Mouse (Mus musculus) lung, postnatal 0 days (tissue): ENCODE measurements around the gene Rab31.
A peak's percentile ranks its signal among the peaks of the same experiment; 100 is the strongest.

Experiments used
- CTCF ChIP-seq: IDR thresholded peaks from 2 replicates; pipeline ENCODE4 v1.5.1; 2016; ENCODE audit warnings: antibody characterized with exemption, mild to moderate bottlenecking
- EP300 ChIP-seq: IDR thresholded peaks from 2 replicates; pipeline ENCODE4 v1.6.1; 2016; ENCODE audit warnings: antibody characterized with exemption, mild to moderate bottlenecking, control low read depth

DNA sequence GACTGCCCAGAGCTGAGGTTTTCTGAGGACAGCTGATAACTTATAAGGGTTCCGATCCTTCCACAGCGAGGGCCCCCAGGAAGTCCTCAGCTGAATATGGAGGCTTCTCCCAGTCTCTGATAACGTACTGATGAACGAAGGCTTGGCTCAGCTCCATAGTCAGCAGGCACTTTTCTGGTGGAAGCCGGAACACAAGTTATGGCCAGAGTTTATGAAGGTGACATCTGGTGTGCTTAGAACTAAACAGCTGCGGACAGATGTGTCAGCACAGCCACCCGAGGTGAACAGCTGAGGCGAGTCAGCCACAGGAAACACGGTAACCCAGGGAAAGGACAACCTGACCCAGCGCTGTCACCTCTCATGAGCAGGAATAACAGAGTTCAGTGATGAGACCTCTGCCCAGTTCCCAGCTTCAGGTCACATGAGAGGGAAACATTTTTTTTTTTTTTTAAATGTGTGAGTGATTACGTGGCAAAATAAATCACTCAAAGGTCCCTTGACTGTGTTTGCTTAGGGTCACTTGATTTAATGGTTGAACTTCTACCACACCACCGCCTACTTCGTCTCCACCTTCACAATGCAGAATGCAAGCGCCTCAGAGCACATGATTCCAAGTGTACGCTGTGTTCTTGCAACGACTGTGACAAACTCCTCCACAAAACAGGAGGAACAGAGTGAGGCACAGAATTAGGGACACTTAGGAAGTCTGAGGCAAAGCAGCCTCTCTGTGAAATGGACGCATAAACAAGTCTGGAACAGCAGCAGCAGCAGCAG lies 106.0 kb downstream of the Rab31 start:
- no peak for TF ChIP-seq CTCF
- peak; percentile 90 for TF ChIP-seq EP300
